Mouse (Mus musculus): Measurements from ENCODE around the gene Tbc1d15.

DNA sequence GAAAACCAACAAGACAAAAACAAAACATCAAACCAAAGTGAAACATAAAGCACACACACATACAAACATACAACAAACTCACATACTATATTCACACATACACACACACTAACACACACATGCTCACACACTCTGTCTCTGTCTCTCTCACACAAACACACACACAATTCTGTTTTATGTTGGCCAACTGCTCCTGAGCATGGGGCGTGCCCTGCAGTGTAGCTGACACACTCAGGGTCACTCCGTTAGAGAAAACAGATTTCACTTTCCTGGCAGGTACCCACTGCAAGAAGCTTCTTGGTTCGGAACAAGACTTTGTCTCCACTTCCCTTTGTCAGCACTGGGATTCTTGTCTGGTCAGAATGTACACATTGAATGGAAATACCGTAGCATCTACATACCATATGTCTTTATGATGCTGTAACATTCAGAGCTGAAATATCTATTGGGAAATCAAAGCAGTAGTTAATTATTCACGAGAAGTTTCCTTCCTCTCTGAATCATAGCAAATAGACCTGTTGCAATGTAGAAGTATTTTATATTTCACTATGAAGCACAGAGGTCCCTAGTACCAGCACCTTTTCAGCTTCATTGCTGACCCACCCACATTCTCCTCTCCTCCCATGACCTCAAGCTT lies 11.8 kb upstream of the Tbc1d15 start:
- TF ChIP-seq GATA1 (IDR thresholded peaks at IDR 0.05; ENCODE audit: low read length) (no peak), TAL1 (IDR thresholded peaks at IDR 0.05; ENCODE audit: low read length) (no peak)
